Mouse (Mus musculus): ENCODE measurements around the gene Sdccag8.

DNA sequence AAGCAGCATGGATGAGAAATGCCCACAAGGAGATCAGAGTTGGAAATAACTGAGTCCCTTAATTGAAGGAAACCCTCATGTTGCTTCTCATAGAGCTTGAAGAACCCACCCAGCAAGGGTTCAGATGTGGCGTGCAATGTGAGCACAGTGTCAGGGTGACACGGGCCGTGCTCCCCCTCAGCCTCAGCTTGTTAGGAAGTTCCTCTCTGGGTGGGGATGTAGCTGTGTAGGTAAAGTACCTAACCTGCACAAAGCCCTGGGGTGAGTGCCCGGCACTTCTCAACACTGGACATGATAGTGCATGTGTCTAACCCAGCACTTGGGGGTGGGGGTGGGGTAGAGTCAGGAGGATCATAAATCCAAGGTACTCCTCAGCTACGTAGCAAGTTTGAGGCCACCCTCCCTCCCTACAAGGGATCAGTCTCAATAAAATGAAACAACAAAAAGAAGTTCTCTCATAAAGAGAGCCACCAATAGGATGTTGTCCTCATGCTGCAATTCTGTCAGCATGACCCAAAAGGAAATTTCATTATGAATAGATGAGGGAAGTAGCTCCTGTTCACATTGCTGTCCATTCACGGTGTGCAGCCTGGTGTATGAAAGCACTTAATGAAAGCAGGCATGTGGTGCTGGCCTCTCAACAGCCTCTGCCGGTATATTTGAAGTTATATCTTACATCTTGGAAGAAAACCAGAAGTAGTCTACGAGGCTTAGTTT, 130.2 kb downstream of the Sdccag8 start:
- TF ChIP-seq POLR2A (IDR thresholded peaks at IDR 0.05; ENCODE audit: low read depth, low read length) = no peak
- no peak for TF ChIP-seq CTCF (IDR thresholded peaks at IDR 0.05; ENCODE audit: extremely low read depth, insufficient read depth, insufficient read length, insufficient replicate concordance)
